Mouse (Mus musculus): ENCODE data around the gene Clcf1.

Clcf1 gene

GRCm38 (mm10) chr19:4214071-4214770 is at the start of gene Clcf1, which contains the start of gene AC109138.7:
Clcf1 (plus strand) TSS chr19:4214238.
AC109138.7 (plus strand) TSS chr19:4214357.
- peak; percentile 47 to 50 for DNase-seq

- DNase-seq = peak in 1 of 2 experiments; percentile 34
Measured at GRCm38 (mm10) chr19:4164721-4165120, 49.3 kb upstream of the Clcf1 start.

- peak; percentile 45 to 59 for DNase-seq
Measured at GRCm38 (mm10) chr19:4166678-4167476, 47.2 kb upstream of the Clcf1 start.

- peak; percentile 100 for DNase-seq
Measured at GRCm38 (mm10) chr19:4169378-4169784, 44.7 kb upstream of the Clcf1 start.

- DNase-seq = peak in 1 of 2 experiments; percentile 81
Measured at GRCm38 (mm10) chr19:4169810-4170209, 44.2 kb upstream of the Clcf1 start.

GRCm38 (mm10) chr19:4170723-4171392 is 43.2 kb upstream of the Clcf1 start:
- peak; percentile 10 to 19 for DNase-seq

GRCm38 (mm10) chr19:4171393-4172290 is 42.4 kb upstream of the Clcf1 start:
- DNase-seq = peak; percentile 39 to 51

- peak in 1 of 2 experiments; percentile 13 for DNase-seq
Measured at GRCm38 (mm10) chr19:4172925-4173324, 41.1 kb upstream of the Clcf1 start.

- DNase-seq = peak in 1 of 2 experiments; percentile 43
Measured at GRCm38 (mm10) chr19:4175368-4175947, 38.6 kb upstream of the Clcf1 start, which contains the start of gene Carns1. Carns1 (minus strand) TSS chr19:4175479.

GRCm38 (mm10) chr19:4180411-4180810 is 33.6 kb upstream of the Clcf1 start:
- no peak for DNase-seq

- DNase-seq = peak; percentile 41 to 58
Measured at GRCm38 (mm10) chr19:4181892-4182291, 32.1 kb upstream of the Clcf1 start.

GRCm38 (mm10) chr19:4183689-4184088 is 30.3 kb upstream of the Clcf1 start:
- DNase-seq = no peak

- no peak for DNase-seq
Measured at GRCm38 (mm10) chr19:4184976-4185975, 28.8 kb upstream of the Clcf1 start.

- no peak for DNase-seq
Measured at GRCm38 (mm10) chr19:4187303-4187702, 26.7 kb upstream of the Clcf1 start.

GRCm38 (mm10) chr19:4189051-4189620 is 24.9 kb upstream of the Clcf1 start:
- no peak for DNase-seq

- no peak for DNase-seq
Measured at GRCm38 (mm10) chr19:4190831-4191334, 23.2 kb upstream of the Clcf1 start, which contains the start of gene Tbc1d10c. Tbc1d10c (minus strand) TSS chr19:4191284.

GRCm38 (mm10) chr19:4191528-4192250 is 22.3 kb upstream of the Clcf1 start, which contains the start of gene Ppp1ca:
Ppp1ca (plus strand) TSS chr19:4192065.
- DNase-seq = peak; percentile 99

GRCm38 (mm10) chr19:4192251-4192985 is 21.6 kb upstream of the Clcf1 start:
- peak in 1 of 2 experiments; percentile 39 for DNase-seq
